In the genomic region with DNA sequence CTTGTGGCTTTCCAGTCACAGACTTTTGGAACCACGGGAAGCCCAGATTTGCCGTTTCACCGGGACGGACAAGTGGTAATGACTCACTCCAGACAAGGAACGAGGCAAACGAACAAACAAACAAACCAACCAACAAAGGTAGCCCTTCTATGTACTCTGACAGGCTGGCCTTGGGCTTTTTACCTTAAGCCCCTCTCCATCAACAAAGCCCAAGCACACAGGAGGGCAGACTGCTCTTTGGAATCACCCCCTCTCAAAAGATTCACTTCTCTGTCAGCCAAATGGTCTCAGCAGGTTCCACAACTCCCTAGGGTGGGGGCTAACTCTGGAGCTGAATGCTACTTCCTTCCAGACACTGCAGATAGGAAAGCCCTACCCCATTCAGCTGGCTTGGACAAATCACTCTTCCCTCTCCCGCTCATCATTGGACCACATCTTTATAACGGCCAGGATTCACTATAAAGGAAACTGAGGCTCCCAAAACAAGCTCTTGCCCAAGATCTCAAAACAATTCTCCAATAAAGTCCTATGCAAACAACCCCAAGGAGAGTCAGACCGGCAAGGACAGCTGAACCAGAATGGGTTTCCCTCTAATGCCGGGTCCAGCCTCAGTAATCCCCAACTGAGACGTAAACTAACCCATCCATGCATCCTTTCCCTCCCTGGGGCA, we compare ENCODE assay signal across 9 mouse cellular contexts. TPM values are rescaled to one million over a fixed set of nuclear protein-coding genes. Genes with fewer than 3 reads are reported as not detected.
DNase-seq lines count a peak whose midpoint lies in the region; ATAC-seq and TF ChIP-seq lines count a peak whose summit lies in the region.
"Had no signal": no experiment of that assay in that cellular context is flagged by ENCODE, and none has a peak within 500 bp of the region (broad histone marks: within the 10 kb centered on the region; RNA-seq: fewer than 3 reads in every experiment).

No protein-coding gene starts in this region.

- TF ChIP-seq CTCF in hindbrain, postnatal 0 days (IDR thresholded peaks at IDR 0.05; ENCODE audit: low read depth) = no peak
- no peak for TF ChIP-seq CTCF in midbrain, postnatal 0 days (IDR thresholded peaks at IDR 0.05)

- H3K9ac ChIP-seq in kidney, embryonic 14.5 days (ENCODE audit: low read depth, low read length) = peak overlapping the region; percentile 45; the same call in 1 of the 2 replicates
- H3K9ac ChIP-seq in embryonic facial prominence, embryonic 14.5 days (ENCODE audit: low read depth, low read length) = peak overlapping the region; percentile 58
- peak overlapping the region; percentile 47; the same call in 1 of the 2 replicates for H3K9ac ChIP-seq in hindbrain, postnatal 0 days (replicated peaks; ENCODE audit: low read length)
- no peak overlapping the region for H3K9ac ChIP-seq in midbrain, postnatal 0 days (replicated peaks; ENCODE audit: low read length, poor library complexity, severe bottlenecking)

- peak overlapping the region; percentile 85 for H3K4me2 ChIP-seq in kidney, embryonic 14.5 days (replicated peaks; ENCODE audit: low read depth, low read length)
- H3K4me2 ChIP-seq in embryonic facial prominence, embryonic 14.5 days (ENCODE audit: low read depth, low read length) = peak overlapping the region; percentile 93
- peak overlapping the region; percentile 77 for H3K4me2 ChIP-seq in hindbrain, postnatal 0 days (ENCODE audit: low read depth, low read length)
- peak overlapping the region; percentile 93 for H3K4me2 ChIP-seq in midbrain, postnatal 0 days (ENCODE audit: low read depth, low read length, poor library complexity, severe bottlenecking)

- peak overlapping the region; percentile 43 for H3K4me3 ChIP-seq in kidney, embryonic 14.5 days (ENCODE audit: low read length)
- peak overlapping the region; percentile 41 for H3K4me3 ChIP-seq in embryonic facial prominence, embryonic 14.5 days (ENCODE audit: low read depth, low read length)
- peak overlapping the region; percentile 36 for H3K4me3 ChIP-seq in hindbrain, postnatal 0 days (ENCODE audit: low read length)
- H3K4me3 ChIP-seq in midbrain, postnatal 0 days (ENCODE audit: low read depth, low read length) = peak overlapping the region; percentile 45; the same call in 1 of the 2 replicates

- no peaks in the 10 kb centered on the region for H3K9me3 ChIP-seq in kidney, embryonic 14.5 days (ENCODE audit: control insufficient read depth, low read length)
- no peaks in the 10 kb centered on the region for H3K9me3 ChIP-seq in embryonic facial prominence, embryonic 14.5 days (ENCODE audit: control insufficient read depth, low read length)
- H3K9me3 ChIP-seq in hindbrain, postnatal 0 days (ENCODE audit: low read length) = no peaks in the 10 kb centered on the region
- no peaks in the 10 kb centered on the region for H3K9me3 ChIP-seq in midbrain, postnatal 0 days (ENCODE audit: low read length)

- H3K27me3 ChIP-seq in kidney, embryonic 14.5 days (ENCODE audit: control insufficient read depth, insufficient read depth, low read length) = peaks cover 19% of the 10 kb centered on the region
- peaks cover 23% of the 10 kb centered on the region for H3K27me3 ChIP-seq in embryonic facial prominence, embryonic 14.5 days (replicated peaks; ENCODE audit: control insufficient read depth, insufficient read depth, low read length)
- H3K27me3 ChIP-seq in hindbrain, postnatal 0 days (ENCODE audit: insufficient read depth, low read length) = peaks cover 19% of the 10 kb centered on the region; the same call in 1 of the 2 replicates
- H3K27me3 ChIP-seq in midbrain, postnatal 0 days (ENCODE audit: insufficient read depth, low read length) = peaks cover 19% of the 10 kb centered on the region

- DNase-seq in kidney, postnatal 14 days = no peak
- no peak for DNase-seq in embryonic facial prominence, embryonic 14.5 days (ENCODE audit: low spot score)
- DNase-seq in hindbrain, postnatal 0 days (ENCODE audit: low spot score) = no peak
- no peak for DNase-seq in midbrain, postnatal 0 days (ENCODE audit: low spot score)
- no peak for DNase-seq in adrenal gland, adult 18-20 months (ENCODE audit: low spot score in 2 of 2)
- DNase-seq in urinary bladder, postnatal 36 days (ENCODE audit: low spot score in 2 of 2) = no peak
- DNase-seq in gastrocnemius, adult 18-20 months (ENCODE audit: low spot score) = no peak

- WGBS in kidney, embryonic 14.5 days = 11% methylated on average over 11 of the region's 11 CpGs
- 10% methylated on average over 11 of the region's 11 CpGs for WGBS in embryonic facial prominence, embryonic 14.5 days
- WGBS in hindbrain, postnatal 0 days = 11% methylated on average over 11 of the region's 11 CpGs
- WGBS in midbrain, postnatal 0 days = 9% methylated on average over 11 of the region's 11 CpGs

- H3K4me1 ChIP-seq in kidney, embryonic 14.5 days (ENCODE audit: control insufficient read depth, insufficient read depth, low read length) = peaks cover 14% of the 10 kb centered on the region
- H3K4me1 ChIP-seq in embryonic facial prominence, embryonic 14.5 days (ENCODE audit: control insufficient read depth, insufficient read depth, low read length) = peaks cover 21% of the 10 kb centered on the region
- 0 out of 2 replicates have a peak, but pooled peaks cover 4% of the 10 kb centered on the region for H3K4me1 ChIP-seq in hindbrain, postnatal 0 days (ENCODE audit: insufficient read depth, low read length)
- H3K4me1 ChIP-seq in midbrain, postnatal 0 days (ENCODE audit: insufficient read depth, low read length) = peaks cover 10% of the 10 kb centered on the region; the same call in 1 of the 2 replicates

- no peaks in the 10 kb centered on the region for H3K36me3 ChIP-seq in kidney, embryonic 14.5 days (ENCODE audit: control insufficient read depth, insufficient read depth, low read length)
- H3K36me3 ChIP-seq in embryonic facial prominence, embryonic 14.5 days (ENCODE audit: control insufficient read depth, insufficient read depth, low read length) = no peaks in the 10 kb centered on the region
- no peaks in the 10 kb centered on the region for H3K36me3 ChIP-seq in hindbrain, postnatal 0 days (ENCODE audit: insufficient read depth, low read length)
- no peaks in the 10 kb centered on the region for H3K36me3 ChIP-seq in midbrain, postnatal 0 days (ENCODE audit: insufficient read depth, low read length)

- ATAC-seq in kidney, embryonic 14.5 days (ENCODE audit: low FRiP score, low TSS enrichment) = no peak
- ATAC-seq in embryonic facial prominence, embryonic 14.5 days (ENCODE audit: low read depth) = no peak
- ATAC-seq in hindbrain, postnatal 0 days = no peak
- no peak for ATAC-seq in midbrain, postnatal 0 days (ENCODE audit: low FRiP score)

- H3K27ac ChIP-seq in kidney, embryonic 14.5 days (ENCODE audit: low read depth, low read length) = no peak overlapping the region
- H3K27ac ChIP-seq in embryonic facial prominence, embryonic 14.5 days (replicated peaks; ENCODE audit: low read depth, low read length) = no peak overlapping the region
- no peak overlapping the region for H3K27ac ChIP-seq in hindbrain, postnatal 0 days
- no peak overlapping the region for H3K27ac ChIP-seq in midbrain, postnatal 0 days (ENCODE audit: low read depth, low read length)

RNA-seq across cellular contexts. Expression of gene Gm37419, which starts 7.9 kb away (rescaled TPM):
- not detected in 2 replicates for polyA plus RNA-seq in kidney, embryonic 14.5 days (2014; fragmentation: Nextera tagmentation; extraction: Ambion mirVana)
- polyA plus RNA-seq in embryonic facial prominence, embryonic 14.5 days (2014; fragmentation: Nextera tagmentation; extraction: Ambion mirVana) = not detected in 2 replicates
- not detected in 2 replicates for total RNA-seq in hindbrain, postnatal 0 days (2014; rRNA removed)
- polyA plus RNA-seq in hindbrain, postnatal 0 days (2015; fragmentation: Nextera tagmentation; extraction: Ambion mirVana) = not detected in 2 replicates
- not detected in 2 replicates for total RNA-seq in midbrain, postnatal 0 days (2014; rRNA removed)
- polyA plus RNA-seq in midbrain, postnatal 0 days (2015; fragmentation: Nextera tagmentation; extraction: Ambion mirVana) = not detected in 2 replicates
- total RNA-seq in adrenal gland, adult 18-20 months (2021) = not detected
- not detected for total RNA-seq in gastrocnemius, adult 18-20 months (2021)
- polyA plus RNA-seq: cortical plate, adult 2 months had no signal

RNA-seq across cellular contexts. Expression of gene Bcl6, which starts 8.3 kb away (rescaled TPM):
- 0.73 and 0.91 TPM in 2 replicates for polyA plus RNA-seq in kidney, embryonic 14.5 days (2014; fragmentation: Nextera tagmentation; extraction: Ambion mirVana)
- 2.5 and 3.0 TPM in 2 replicates for polyA plus RNA-seq in embryonic facial prominence, embryonic 14.5 days (2014; fragmentation: Nextera tagmentation; extraction: Ambion mirVana)
- 1.8 and 4.6 TPM in 2 replicates for total RNA-seq in hindbrain, postnatal 0 days (2014; rRNA removed)
- polyA plus RNA-seq in hindbrain, postnatal 0 days (2015; fragmentation: Nextera tagmentation; extraction: Ambion mirVana) = 0.34 and 0.44 TPM in 2 replicates
- total RNA-seq in midbrain, postnatal 0 days (2014; rRNA removed) = 2.5 and 3.2 TPM in 2 replicates
- polyA plus RNA-seq in midbrain, postnatal 0 days (2015; fragmentation: Nextera tagmentation; extraction: Ambion mirVana) = 0.22 and 0.31 TPM in 2 replicates
- 10 to 100 TPM; 43.5 to 54.8 TPM for total RNA-seq in adrenal gland, adult 18-20 months (2021)
- total RNA-seq in gastrocnemius, adult 18-20 months (2021) = 10 to 100 TPM; 50.6 to 61.2 TPM

RNA-seq across cellular contexts. Expression of gene Rtp2, which starts 48.1 kb away (rescaled TPM):
- not detected in 2 replicates for polyA plus RNA-seq in kidney, embryonic 14.5 days (2014; fragmentation: Nextera tagmentation; extraction: Ambion mirVana)
- 0.79 and 0.84 TPM in 2 replicates for polyA plus RNA-seq in embryonic facial prominence, embryonic 14.5 days (2014; fragmentation: Nextera tagmentation; extraction: Ambion mirVana)
- total RNA-seq in hindbrain, postnatal 0 days (2014; rRNA removed) = not detected in 2 replicates
- polyA plus RNA-seq in hindbrain, postnatal 0 days (2015; fragmentation: Nextera tagmentation; extraction: Ambion mirVana) = 0.24 and 0.25 TPM in 2 replicates
- total RNA-seq in midbrain, postnatal 0 days (2014; rRNA removed) = 0.47 and 1.4 TPM in 2 replicates
- polyA plus RNA-seq in midbrain, postnatal 0 days (2015; fragmentation: Nextera tagmentation; extraction: Ambion mirVana) = 0.22 and 0.56 TPM in 2 replicates
- not detected for total RNA-seq in adrenal gland, adult 18-20 months (2021)
- total RNA-seq in gastrocnemius, adult 18-20 months (2021) = not detected
